Mouse (Mus musculus) layer of hippocampus, adult 2 months (tissue): ENCODE data around the gene Fat3. TPM values are rescaled to one million over a fixed set of nuclear protein-coding genes. Genes with fewer than 3 reads are reported as not detected.

ENCODE experiments used
- DNase-seq, 2 experiments: peaks; one replicate each; pipeline ENCODE4 v3.0.0; 2022; ENCODE audit warnings: low spot score in 2 of 2
- H3K27ac ChIP-seq: fragments of 200-600 bp; 2 replicates; pipeline ENCODE4 v1.8.1; 2022
- H3K4me3 ChIP-seq: fragments of 200-600 bp; 2 replicates; pipeline ENCODE4 v1.8.1; 2022; ENCODE audit warnings: mild to moderate bottlenecking
- CTCF ChIP-seq: fragments of 200-600 bp; conservative IDR thresholded peaks from 2 replicates; pipeline ENCODE4 v1.8.1; 2022; ENCODE audit warnings: antibody characterized with exemption, mild to moderate bottlenecking, moderate library complexity
- total RNA-seq, 2 experiments: library from RNA; stranded (reverse); gene quantifications; 2 replicates each; pipeline ENCODE4 v1.2.3; 2021

Fat3 gene
- total RNA-seq, 2 experiments from 2014 or later: 37.1 to 37.5 TPM

DNA sequence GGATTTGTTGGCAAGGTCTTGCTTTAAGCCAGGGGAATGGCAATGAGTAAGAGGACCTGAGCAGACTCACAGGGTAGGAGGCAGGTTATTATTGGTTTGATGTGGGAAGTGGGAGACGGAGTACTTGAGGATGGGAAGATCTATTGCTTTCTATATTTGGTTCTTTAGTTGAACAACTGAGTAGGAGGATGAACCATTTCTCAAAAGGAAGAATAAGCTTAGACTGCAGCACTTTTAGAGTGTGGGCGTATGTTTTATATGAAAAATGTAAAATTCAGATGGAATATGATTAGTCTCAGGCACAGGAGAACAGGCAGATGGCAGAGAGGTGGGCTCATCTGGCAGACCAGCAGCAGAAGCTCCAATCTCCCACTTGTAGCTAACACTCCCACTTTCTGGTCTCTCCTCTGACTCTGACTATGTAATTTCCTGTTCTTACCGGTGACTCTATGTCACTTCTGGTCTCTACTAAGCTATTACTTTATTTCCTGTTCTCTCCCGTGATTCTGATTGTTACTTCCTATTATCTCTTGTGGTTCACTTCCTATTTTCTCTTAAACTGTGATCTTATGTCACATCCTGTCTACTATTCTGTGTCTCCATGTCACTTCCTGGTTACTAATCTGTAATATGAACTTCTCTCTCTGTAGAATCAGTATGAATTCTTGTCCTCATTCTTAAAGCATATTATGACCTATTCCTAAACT is 387.0 kb downstream of the Fat3 start:
- H3K27ac ChIP-seq: peak overlapping the region; percentile 43
- no peak overlapping the region for H3K4me3 ChIP-seq
- TF ChIP-seq CTCF: no peak
- peak; percentile 87 to 88 for DNase-seq

DNA sequence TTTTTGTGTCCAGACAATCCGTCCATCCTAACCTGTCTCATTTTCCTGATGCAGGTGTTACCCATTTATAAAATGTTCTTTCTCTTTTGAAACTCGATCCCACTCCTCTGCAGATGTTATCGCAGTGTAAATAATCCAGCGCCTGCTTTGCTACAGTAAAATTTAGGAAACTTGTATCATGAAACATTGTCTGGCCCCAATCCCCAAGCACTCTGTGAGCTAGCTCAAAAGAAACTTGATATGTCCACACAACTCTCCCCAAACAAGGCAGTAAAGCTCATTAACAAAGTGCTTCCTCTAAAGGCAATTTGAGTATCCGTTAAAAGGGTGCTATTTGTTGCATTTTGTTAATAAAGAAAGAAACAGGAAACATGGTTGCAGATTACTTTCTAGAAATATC is 393.2 kb downstream of the Fat3 start:
- Histone ChIP-seq H3K27ac (no peak overlapping the region), H3K4me3 (no peak overlapping the region)
- no peak for TF ChIP-seq CTCF
- DNase-seq: no peak

DNA sequence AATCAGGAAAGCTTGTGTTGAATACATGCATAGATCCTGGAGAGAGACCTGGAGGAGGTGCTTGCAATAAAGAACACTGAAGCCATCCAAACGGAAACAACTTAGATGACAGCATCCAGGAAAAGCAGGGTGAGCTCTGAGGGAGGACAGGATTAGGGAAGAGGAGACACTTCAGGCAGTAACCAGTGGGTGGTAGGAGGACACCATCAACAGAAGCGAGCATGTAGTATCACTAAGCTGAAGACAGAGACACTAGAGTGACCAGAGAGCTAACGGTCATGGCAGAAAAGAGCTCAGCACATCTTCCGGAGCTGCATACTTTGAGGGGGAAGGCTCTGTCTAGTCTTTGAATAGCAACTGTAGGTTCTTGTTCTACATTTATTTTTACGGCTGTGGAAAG is 393.7 kb downstream of the Fat3 start:
- no peak overlapping the region for H3K27ac ChIP-seq
- no peak for DNase-seq
- no peak overlapping the region for H3K4me3 ChIP-seq
- peak; percentile 26 for TF ChIP-seq CTCF

DNA sequence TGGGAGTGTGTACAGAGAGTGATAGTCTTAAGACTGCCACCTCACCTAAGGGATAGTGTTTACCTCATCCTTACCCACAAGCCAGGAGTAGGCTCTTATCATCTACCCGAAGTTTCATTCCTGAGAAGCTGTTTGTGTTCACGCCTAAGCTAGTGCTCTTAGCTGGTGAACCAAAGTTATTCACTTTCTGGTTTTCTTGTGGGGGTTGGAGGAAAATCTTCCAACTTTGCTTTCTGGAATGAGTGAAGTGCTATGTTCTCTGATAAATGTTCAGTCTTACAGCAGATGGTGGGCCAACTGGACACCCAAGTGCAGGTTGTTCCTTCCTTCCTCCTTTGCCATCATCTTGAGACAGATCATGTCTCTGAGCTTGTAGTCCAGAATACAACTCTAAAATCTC is 402.5 kb downstream of the Fat3 start:
- no peak for TF ChIP-seq CTCF
- no peak overlapping the region for H3K4me3 ChIP-seq
- DNase-seq: no peak
- H3K27ac ChIP-seq: no peak overlapping the region

DNA sequence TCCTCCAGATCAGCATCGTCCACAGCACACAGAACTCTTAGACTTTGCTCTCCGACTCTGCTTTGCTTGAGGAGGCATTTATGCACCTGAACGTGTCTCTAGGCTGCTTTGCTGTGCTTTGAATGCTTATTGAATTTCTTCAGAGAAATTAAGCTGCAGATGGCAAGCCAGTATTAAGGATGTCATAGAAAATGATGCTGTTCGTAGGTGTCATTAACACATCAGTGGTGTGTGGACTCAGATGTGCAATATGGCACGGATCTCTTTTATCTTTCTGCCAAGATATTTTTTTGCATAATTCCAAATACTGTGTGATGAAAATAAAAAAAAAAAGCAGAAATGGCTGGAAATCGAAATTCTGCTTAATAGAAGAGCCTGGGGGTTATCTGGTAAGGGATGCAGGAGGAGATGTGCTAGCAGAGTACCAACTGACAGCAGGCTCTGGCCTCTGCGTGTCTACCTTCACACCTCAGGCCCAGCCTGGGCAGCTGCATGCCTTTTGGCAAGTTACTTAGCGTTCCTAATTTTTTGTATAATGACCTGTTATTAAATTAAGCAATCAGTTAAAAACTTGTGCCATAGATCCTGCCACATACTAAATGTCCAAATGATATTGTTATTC is 407.9 kb downstream of the Fat3 start:
- peak in 1 of 2 experiments; percentile 8 for DNase-seq
- no peak for TF ChIP-seq CTCF
- H3K4me3 ChIP-seq: no peak overlapping the region
- no peak overlapping the region for H3K27ac ChIP-seq

DNA sequence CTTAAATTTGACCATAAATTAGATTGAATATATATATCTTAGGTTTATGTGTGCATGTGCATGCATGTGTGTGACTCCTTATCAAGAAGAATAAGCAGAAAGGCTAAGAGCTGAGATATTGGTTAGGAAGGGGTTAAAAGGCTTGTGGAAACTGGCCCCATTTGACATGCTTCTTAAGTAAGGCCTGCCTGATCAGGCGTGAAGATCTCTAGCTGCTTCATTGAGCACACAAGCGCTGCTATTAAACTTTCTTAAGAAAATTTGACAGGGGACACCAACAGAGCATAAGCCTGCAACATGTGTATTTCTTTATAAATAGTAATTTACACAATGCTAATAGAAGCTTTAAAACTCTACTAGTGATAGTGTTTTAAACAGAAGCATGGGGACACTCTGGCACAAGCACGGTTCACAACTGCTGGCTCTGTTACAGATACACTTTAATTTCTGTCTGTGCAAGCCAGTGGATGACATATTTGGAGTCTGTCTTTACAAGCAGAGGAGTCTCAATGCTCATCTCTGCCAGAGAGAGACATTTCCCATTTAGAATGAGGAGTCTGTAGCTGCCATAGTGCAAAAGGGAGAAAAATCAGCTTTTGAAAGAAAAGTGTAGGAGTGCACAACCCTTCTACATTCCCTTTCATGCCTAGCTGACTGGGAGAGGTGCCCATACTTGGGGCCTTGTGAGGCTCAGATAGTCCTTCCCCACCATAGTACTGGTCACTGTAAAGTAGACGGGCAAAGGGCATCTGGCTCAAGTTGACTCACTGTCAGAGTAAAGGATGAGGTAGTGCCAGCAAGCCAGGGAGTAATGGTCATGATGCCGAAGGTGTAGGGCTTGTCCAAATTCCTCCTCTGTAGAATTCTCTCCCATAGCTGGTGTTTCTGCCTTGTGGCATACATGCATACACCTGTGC is 408.8 kb downstream of the Fat3 start:
- TF ChIP-seq CTCF: no peak
- H3K4me3 ChIP-seq: no peak overlapping the region
- no peak overlapping the region for H3K27ac ChIP-seq
- DNase-seq: no peak

DNA sequence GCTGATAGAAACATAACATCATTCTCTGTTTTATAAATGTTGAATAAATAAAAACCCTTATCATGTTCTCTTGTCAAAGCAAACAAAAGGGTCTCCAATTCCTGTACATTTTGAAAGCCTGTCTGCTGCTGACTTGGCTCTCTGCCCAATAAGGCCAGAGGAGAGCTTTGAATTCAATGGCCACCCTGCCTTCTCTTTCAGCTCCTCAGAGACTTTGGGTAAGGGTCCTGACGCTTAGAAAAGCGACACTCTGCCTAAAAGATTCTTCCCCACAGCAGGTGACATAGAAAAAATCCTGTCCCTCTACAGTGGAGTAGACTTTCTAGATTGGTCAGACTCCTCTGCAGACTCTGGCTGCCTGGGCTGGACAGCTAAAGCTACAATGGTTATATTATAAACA is 421.8 kb downstream of the Fat3 start:
- no peak for TF ChIP-seq CTCF
- no peak for DNase-seq

DNA sequence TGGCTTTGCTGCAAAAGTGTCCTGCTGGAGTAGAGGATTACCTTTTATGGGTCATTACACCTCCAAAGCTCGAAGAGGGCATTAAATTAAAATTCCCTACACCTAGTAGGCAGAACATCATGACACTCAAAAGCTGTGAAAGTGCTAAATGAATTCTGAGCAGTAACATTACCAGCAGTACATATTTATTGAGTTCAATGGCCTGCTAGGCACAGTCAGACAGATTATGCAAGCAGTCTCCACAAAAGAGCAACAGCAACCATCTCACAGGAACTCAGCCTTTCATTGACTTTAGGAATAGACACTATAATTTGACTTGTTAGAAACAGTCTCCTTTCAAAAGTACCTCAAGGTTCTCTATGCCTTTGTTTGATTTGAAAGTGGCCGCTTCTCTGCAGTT is 426.4 kb downstream of the Fat3 start:
- Histone ChIP-seq H3K27ac (no peak overlapping the region), H3K4me3 (no peak overlapping the region)
- no peak for DNase-seq
- no peak for TF ChIP-seq CTCF

More for the DNA sequence above, 421.8 kb downstream of the Fat3 start:
- no peak overlapping the region for H3K4me3 ChIP-seq
- no peak overlapping the region for H3K27ac ChIP-seq

DNA sequence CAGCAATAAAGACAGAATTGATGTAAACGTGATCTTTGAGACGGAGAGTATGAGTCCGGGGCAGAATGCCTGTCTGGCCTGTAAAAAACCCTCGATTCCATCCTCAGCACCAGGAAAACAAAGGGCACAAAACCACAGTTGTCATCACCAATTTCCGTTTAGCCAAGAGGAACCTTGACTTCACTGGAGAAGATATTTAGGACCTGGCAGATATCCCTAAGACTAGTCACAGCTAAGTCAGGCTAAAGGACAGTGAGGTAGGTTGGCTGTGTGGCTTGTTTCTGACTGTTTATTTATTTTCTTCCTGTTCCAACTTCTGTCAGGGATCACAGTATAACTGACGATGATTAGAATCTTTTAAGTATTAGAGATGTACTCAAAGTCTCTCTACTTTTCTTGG is 427.0 kb downstream of the Fat3 start:
- no peak for TF ChIP-seq CTCF
- Histone ChIP-seq H3K27ac (no peak overlapping the region), H3K4me3 (no peak overlapping the region)
- DNase-seq: no peak

DNA sequence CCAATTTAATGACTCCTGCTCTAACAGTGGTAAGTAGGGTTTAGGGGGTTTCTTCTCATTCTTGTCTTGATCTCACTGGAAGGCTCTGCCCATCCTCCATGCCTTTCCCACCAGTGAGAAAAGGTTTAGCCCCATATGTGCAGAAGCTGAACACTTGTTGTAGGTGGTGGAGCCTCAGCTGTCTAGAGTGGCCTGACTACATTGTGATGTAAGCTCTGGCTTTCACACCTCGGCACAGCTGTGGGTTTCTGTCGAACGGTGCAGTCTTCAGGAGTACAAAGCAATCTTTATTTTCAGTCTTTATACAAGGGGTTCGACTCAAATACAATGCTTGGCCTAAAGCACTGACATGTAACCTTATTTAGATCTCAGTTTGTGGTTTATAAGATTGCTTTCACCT is 437.6 kb downstream of the Fat3 start:
- Histone ChIP-seq H3K4me3 (no peak overlapping the region), H3K27ac (no peak overlapping the region)
- no peak for TF ChIP-seq CTCF
- DNase-seq: no peak

DNA sequence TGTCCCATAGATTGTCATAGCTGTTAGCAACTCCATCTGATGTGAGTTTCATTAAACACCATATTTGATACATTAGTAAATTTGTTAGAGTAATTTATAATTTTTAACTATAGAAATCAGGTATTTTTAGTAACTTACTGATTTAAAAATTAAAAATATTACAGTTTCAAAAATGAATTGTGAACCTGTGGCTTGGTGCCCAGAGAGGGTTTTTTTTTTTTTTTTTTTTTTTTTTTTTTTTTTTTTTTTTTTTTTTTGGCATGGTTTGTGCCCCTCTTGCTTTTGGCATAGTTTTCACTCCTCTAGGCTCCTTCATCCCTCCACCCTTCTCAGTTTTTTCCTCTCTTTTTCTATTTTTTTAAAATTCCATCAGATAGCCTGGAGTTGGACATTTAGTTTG is 438.6 kb downstream of the Fat3 start:
- no peak for TF ChIP-seq CTCF
- Histone ChIP-seq H3K27ac (no peak overlapping the region), H3K4me3 (no peak overlapping the region)
- DNase-seq: no peak

DNA sequence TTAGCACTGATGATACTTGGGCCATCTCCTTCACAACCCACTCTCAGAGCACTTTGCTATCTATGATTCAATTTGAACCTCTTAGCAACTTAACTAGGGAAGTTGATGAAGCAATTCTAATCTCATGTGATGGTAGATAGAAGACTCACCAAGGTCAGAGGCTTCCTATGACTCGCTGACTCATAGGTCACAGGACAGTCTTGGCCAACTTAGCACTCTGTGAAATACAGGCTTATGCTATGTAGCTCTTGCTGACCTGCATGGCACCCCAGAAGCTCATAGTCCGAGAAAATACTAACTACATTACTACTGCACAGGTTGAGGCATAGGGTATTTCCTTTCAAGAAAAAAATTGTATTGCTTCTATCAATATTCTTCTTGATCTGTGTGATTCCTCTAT is 454.4 kb downstream of the Fat3 start:
- TF ChIP-seq CTCF: no peak
- no peak overlapping the region for H3K4me3 ChIP-seq
- H3K27ac ChIP-seq: no peak overlapping the region
- no peak for DNase-seq

DNA sequence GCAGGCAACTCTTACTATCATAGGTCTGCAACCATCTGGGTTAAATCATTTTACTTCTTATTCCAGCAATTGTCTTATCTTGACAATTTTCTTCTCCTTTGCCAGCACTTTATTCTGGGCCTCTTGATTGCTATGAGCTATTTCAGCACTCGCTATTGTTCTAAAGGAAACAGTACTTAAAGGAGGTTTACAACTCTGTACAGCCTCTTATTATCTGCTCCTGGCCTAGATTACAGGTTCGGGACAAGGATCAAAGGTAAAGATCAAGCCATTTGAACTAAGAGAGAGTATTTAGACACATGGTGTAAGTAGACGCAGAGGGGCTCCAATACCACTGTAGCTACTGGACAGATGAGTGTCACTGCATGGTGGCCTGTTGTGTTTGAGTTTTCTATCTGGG is 463.7 kb downstream of the Fat3 start:
- DNase-seq: no peak
- H3K27ac ChIP-seq: no peak overlapping the region
- no peak overlapping the region for H3K4me3 ChIP-seq
- TF ChIP-seq CTCF: no peak
